Mouse (Mus musculus) T-helper 2 cell (primary cell): Measurements from ENCODE around the gene Olfr799.

Source experiments
- in situ Hi-C: fragments of 300-600 bp; cut with MboI, MseI; formaldehyde crosslinking; loops from one replicate; pipeline ENCODE4 v1.15.1; 2025; ENCODE audit warnings: high pct_unique_total_duplicates

Olfr799 gene

GRCm38 (mm10) chr10:129637184-129637583 is at the start of gene Olfr799:
TSS of gene Olfr799 (plus strand) at chr10:129637484.
- in situ Hi-C loops, result loop anchor here (10.0 kb wide), 1 partner anchor 158 kb away; the partner anchor contains the start of gene Olfr810

DNA sequence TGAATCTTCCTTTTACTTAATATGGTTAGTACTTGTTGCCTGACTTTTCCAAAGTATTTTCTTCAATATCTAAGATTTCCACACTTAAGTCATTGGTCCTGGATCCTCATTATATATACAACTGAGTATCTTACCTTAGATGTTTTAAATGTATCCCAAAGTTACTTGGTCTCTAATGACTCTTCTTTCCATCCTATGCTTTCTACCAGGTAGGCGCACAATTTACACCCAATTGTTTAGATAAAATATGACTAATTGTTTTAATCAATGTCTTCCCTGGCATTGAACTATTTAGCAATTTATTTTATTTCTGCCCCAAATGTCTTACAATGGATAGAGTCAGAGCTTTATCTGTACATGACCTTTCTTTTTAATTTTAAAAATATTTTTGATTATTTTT is 24.8 kb upstream of the Olfr799 start, which contains the start of gene Olfr796:
Gene Olfr796, minus strand, starts transcription at position 101 of the 400 bp plus-strand sequence.
- in situ Hi-C loops, result no loop called here

- in situ Hi-C loops, result no loop called here
Measured at GRCm38 (mm10) chr10:129621724-129622123, 15.6 kb upstream of the Olfr799 start.

DNA sequence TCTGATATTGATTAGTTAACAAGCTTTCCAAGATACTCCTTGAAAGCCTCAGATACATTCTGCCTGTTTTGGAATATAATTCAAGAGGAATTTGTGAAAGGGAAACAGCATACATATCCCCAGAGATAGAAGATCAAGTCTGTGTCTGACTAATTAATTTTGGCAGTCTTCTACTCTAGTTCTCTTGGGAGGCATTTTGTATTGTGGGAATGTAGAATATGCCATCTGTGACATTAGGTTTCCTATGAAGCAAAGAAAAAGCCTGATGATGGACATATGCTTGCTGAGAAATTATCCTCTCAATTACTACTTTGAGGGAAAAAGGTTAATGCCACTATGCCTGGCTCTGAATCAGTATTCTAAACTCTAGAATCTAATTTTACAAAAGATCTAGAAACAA is 14.0 kb upstream of the Olfr799 start:
- in situ Hi-C loops, result no loop called here

- in situ Hi-C loops, result no loop called here
Measured at GRCm38 (mm10) chr10:129627834-129628233, 9.4 kb upstream of the Olfr799 start, which contains the start of gene Olfr798. TSS of gene Olfr798 (minus strand) at chr10:129627934.

GRCm38 (mm10) chr10:129651763-129652162 is 14.5 kb downstream of the Olfr799 start:
- in situ Hi-C loops, result no loop called here

GRCm38 (mm10) chr10:129657394-129657793 is 20.1 kb downstream of the Olfr799 start, which contains the start of gene Olfr800:
TSS of gene Olfr800 (plus strand) at chr10:129657694.
- in situ Hi-C loops, result no loop called here

DNA sequence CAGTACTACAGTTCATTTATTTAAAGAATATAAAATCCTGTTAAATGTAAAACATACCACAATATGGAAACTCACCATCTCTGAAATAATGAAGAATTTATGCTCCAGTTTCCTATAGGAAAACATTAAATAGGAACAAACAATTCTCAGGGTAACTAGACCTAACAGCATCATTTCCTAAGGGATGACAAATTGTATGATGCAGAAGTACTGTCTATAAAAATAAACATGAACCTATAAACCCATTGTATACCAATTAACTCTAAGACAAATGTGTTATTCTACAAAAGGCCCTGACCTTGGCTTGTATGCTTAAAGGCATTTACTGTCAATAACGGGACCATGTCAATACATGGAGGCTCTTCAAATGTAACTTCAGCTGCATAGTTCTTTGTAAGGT is 36.5 kb downstream of the Olfr799 start, which contains the start of gene Olfr801:
Gene Olfr801, minus strand, starts transcription at position 101 of the 400 bp plus-strand sequence.
- in situ Hi-C loops, result no loop called here

GRCm38 (mm10) chr10:129688069-129688468 is 50.8 kb downstream of the Olfr799 start, which contains the start of gene Olfr802:
TSS of gene Olfr802 (minus strand) at chr10:129688169.
- in situ Hi-C loops, result no loop called here

GRCm38 (mm10) chr10:129694186-129694585 is 56.9 kb downstream of the Olfr799 start, which contains the start of gene Olfr803:
TSS of gene Olfr803 (minus strand) at chr10:129694286.
- in situ Hi-C loops, result no loop called here
